In genomic region chr8:120895009-120895408, GRCm38 (mm10) we compare ENCODE assay signal across 17 mouse cellular contexts.
DNase-seq lines count a peak whose midpoint lies in the region; ATAC-seq and TF ChIP-seq lines count a peak whose summit lies in the region.
"Had no signal": no experiment of that assay in that cellular context is flagged by ENCODE, and none has a peak within 500 bp of the region (broad histone marks: within the 10 kb centered on the region; RNA-seq: fewer than 3 reads in every experiment).

No protein-coding gene starts in this region.

- peak; percentile 39 for DNase-seq in hindbrain, embryonic 10.5 days (ENCODE audit: low spot score)
- DNase-seq in hindbrain, embryonic 11.5 days (ENCODE audit: low spot score), result no peak
- DNase-seq in lung, adult 2 months, result no peak
- peak; percentile 75 for DNase-seq in retina, postnatal 1 day
- no peak for DNase-seq in spleen, adult 12 weeks (ENCODE audit: low spot score)
- DNase-seq: cerebellum, adult 18-20 months; cerebellum, postnatal 25 days; kidney, postnatal 36 days; layer of hippocampus, adult 9-11 months had no signal

- peaks cover 5% of the 10 kb centered on the region; the same call in 1 of the 2 replicates for H3K9me3 ChIP-seq in hindbrain, embryonic 10.5 days
- no peaks in the 10 kb centered on the region for H3K9me3 ChIP-seq in hindbrain, embryonic 11.5 days (ENCODE audit: control insufficient read depth, low read length)
- H3K9me3 ChIP-seq in lung, embryonic 16.5 days (ENCODE audit: control insufficient read depth, low read length), result peaks cover 3% of the 10 kb centered on the region
- H3K9me3 ChIP-seq in intestine, embryonic 16.5 days (ENCODE audit: control insufficient read depth, low read length), result no peaks in the 10 kb centered on the region
- H3K9me3 ChIP-seq: heart, embryonic 15.5 days; hindbrain, embryonic 15.5 days; limb, embryonic 15.5 days; liver, embryonic 15.5 days; neural tube, embryonic 13.5 days had no signal

- no peaks in the 10 kb centered on the region for H3K36me3 ChIP-seq in hindbrain, embryonic 10.5 days
- no peaks in the 10 kb centered on the region for H3K36me3 ChIP-seq in hindbrain, embryonic 11.5 days (ENCODE audit: control insufficient read depth, insufficient read depth, low read length)
- H3K36me3 ChIP-seq in lung, embryonic 16.5 days (ENCODE audit: control insufficient read depth, insufficient read depth, low read length), result no peaks in the 10 kb centered on the region
- no peaks in the 10 kb centered on the region for H3K36me3 ChIP-seq in intestine, embryonic 16.5 days (ENCODE audit: control insufficient read depth, insufficient read depth, low read length)
- H3K36me3 ChIP-seq: heart, embryonic 15.5 days; hindbrain, embryonic 15.5 days; limb, embryonic 15.5 days; liver, embryonic 15.5 days; neural tube, embryonic 13.5 days had no signal

- H3K9ac ChIP-seq in hindbrain, embryonic 11.5 days (ENCODE audit: low read depth, low read length), result no peak overlapping the region
- no peak overlapping the region for H3K9ac ChIP-seq in lung, embryonic 16.5 days (ENCODE audit: low read length)
- H3K9ac ChIP-seq in intestine, embryonic 16.5 days (ENCODE audit: low read depth, low read length), result peak overlapping the region; percentile 27; the same call in 1 of the 2 replicates
- H3K9ac ChIP-seq: heart, embryonic 15.5 days; limb, embryonic 15.5 days; liver, embryonic 15.5 days had no signal

- peaks cover 92% of the 10 kb centered on the region for H3K27me3 ChIP-seq in hindbrain, embryonic 10.5 days (ENCODE audit: insufficient read depth, poor library complexity, severe bottlenecking)
- H3K27me3 ChIP-seq in hindbrain, embryonic 11.5 days (ENCODE audit: control insufficient read depth, insufficient read depth, low read length), result peaks cover 55% of the 10 kb centered on the region
- H3K27me3 ChIP-seq in lung, embryonic 16.5 days (ENCODE audit: control insufficient read depth, insufficient read depth, low read depth, low read length), result peaks cover 18% of the 10 kb centered on the region
- H3K27me3 ChIP-seq in intestine, embryonic 16.5 days (replicated peaks; ENCODE audit: control insufficient read depth, insufficient read depth, low read length), result peaks cover 25% of the 10 kb centered on the region

- TF ChIP-seq POLR2A in lung, adult 2 months (IDR thresholded peaks at IDR 0.05; ENCODE audit: borderline replicate concordance, extremely low read depth, low read depth, low read length), result no peak

- H3K4me1 ChIP-seq in hindbrain, embryonic 10.5 days (replicated peaks), result peaks cover 54% of the 10 kb centered on the region
- peaks cover 7% of the 10 kb centered on the region for H3K4me1 ChIP-seq in hindbrain, embryonic 11.5 days (replicated peaks; ENCODE audit: control insufficient read depth, insufficient read depth, low read length)
- peaks cover 41% of the 10 kb centered on the region for H3K4me1 ChIP-seq in lung, embryonic 16.5 days (replicated peaks; ENCODE audit: control insufficient read depth, insufficient read depth, low read length)
- H3K4me1 ChIP-seq in lung, adult 2 months (ENCODE audit: control insufficient read depth, insufficient read depth, low read length), result peaks cover 5% of the 10 kb centered on the region; the same call in 1 of the 2 replicates
- peaks cover 26% of the 10 kb centered on the region for H3K4me1 ChIP-seq in intestine, embryonic 16.5 days (ENCODE audit: control insufficient read depth, insufficient read depth, low read length)
- H3K4me1 ChIP-seq: liver, embryonic 15.5 days had no signal

- 0% methylated on average over 4 of the region's 4 CpGs for WGBS in hindbrain, embryonic 10.5 days
- WGBS in hindbrain, embryonic 11.5 days, result 0% methylated on average over 4 of the region's 4 CpGs
- 4% methylated on average over 4 of the region's 4 CpGs for WGBS in lung, embryonic 16.5 days
- WGBS in lung, adult 2 months, result 31% methylated on average over 4 of the region's 4 CpGs
- WGBS in intestine, embryonic 16.5 days, result 19% methylated on average over 4 of the region's 4 CpGs

- no peak overlapping the region for H3K4me2 ChIP-seq in hindbrain, embryonic 11.5 days (replicated peaks; ENCODE audit: low read depth, low read length)
- no peak overlapping the region for H3K4me2 ChIP-seq in lung, embryonic 16.5 days (ENCODE audit: low read depth, low read length)
- H3K4me2 ChIP-seq in intestine, embryonic 16.5 days (ENCODE audit: low read depth, low read length), result no peak overlapping the region
- H3K4me2 ChIP-seq: limb, embryonic 15.5 days; liver, embryonic 15.5 days had no signal

- peak overlapping the region; percentile 45 for H3K4me3 ChIP-seq in hindbrain, embryonic 10.5 days
- no peak overlapping the region for H3K4me3 ChIP-seq in hindbrain, embryonic 11.5 days (ENCODE audit: low read depth, low read length)
- H3K4me3 ChIP-seq in lung, embryonic 16.5 days (ENCODE audit: low read length), result no peak overlapping the region
- H3K4me3 ChIP-seq in lung, adult 2 months (replicated peaks; ENCODE audit: extremely low read depth, low read depth, low read length), result no peak overlapping the region
- no peak overlapping the region for H3K4me3 ChIP-seq in intestine, embryonic 16.5 days (ENCODE audit: low read length)
- H3K4me3 ChIP-seq: left cerebral cortex, adult 2 months; limb, embryonic 15.5 days; liver, embryonic 15.5 days had no signal

- ATAC-seq in hindbrain, embryonic 11.5 days (ENCODE audit: low FRiP score), result no peak
- ATAC-seq in lung, embryonic 16.5 days (ENCODE audit: low read depth), result no peak
- ATAC-seq in intestine, embryonic 16.5 days, result peak; percentile 41; the same call in 1 of the 2 replicates

- H3K27ac ChIP-seq in hindbrain, embryonic 10.5 days, result peak overlapping the region; percentile 56
- no peak overlapping the region for H3K27ac ChIP-seq in hindbrain, embryonic 11.5 days (ENCODE audit: low read depth, low read length)
- peak overlapping the region; percentile 55; the same call in 1 of the 2 replicates for H3K27ac ChIP-seq in lung, embryonic 16.5 days (ENCODE audit: low read length)
- H3K27ac ChIP-seq in intestine, embryonic 16.5 days (ENCODE audit: low read length), result peak overlapping the region; percentile 57
- H3K27ac ChIP-seq: heart, embryonic 15.5 days; hindbrain, embryonic 15.5 days; left cerebral cortex, adult 2 months; limb, embryonic 15.5 days; liver, embryonic 15.5 days; neural tube, embryonic 13.5 days had no signal

- no peak for TF ChIP-seq CTCF in lung, adult 2 months (IDR thresholded peaks at IDR 0.05; ENCODE audit: insufficient read depth, low read length)

Comparison
In these comparisons a context has a peak if more than half of its experiments do, and no peak if none do; other contexts are left out.
1. DNase-seq: peak in hindbrain, embryonic 10.5 days (single experiment) and retina, postnatal 1 day (single experiment); none in hindbrain, embryonic 11.5 days (single experiment), lung, adult 2 months (single experiment) and spleen, adult 12 weeks (single experiment).